Mouse (Mus musculus) CD4-positive naive resting alpha-beta T cell, adult 57 days (primary cell): Measurements from ENCODE around the gene Sp9. TPM values are rescaled to one million over a fixed set of nuclear protein-coding genes. Genes with fewer than 3 reads are reported as not detected.

Experiments used
- total RNA-seq: library from RNA; stranded (reverse); gene quantifications from one replicate; pipeline ENCODE4 v1.2.4, GENCODE M21; 2023

The Sp9 gene
- total RNA-seq = not detected

DNA sequence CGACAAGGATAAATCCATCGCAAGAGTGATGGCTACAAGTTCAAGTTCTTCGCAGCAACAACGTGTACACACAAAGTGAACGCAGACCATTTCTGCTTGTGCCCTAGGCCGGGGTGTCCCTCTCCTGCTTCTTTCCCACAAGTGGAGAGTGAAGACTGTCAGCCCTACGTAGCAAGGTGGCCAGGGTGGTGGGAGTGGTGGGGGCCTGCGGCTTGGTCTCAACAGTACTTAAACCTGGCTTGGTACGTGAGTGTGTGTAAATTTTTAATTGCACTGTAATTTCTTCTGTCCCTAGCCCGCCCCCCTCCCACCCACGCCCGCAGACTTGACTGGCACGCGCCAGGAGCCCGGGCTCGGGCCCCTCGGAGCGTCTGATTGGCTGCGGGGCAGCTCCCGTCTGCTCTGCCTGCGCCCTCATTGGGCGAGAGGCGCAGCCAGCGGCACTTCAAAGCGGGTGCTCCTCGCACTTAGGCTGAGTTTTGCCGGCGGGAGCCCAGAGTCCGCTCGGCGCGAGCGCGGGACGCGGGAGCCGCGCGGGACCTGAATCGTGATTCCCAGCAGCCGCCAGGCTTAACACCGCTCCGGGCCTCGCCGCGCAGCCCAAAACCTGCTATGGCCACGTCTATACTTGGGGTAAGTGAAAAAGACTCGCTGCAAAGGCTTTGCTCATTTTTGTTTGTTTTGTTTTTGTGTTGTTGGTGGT lies at the start of gene Sp9:
Gene Sp9 (plus strand): TSS at position 467 of the 703 bp plus-strand sequence.

DNA sequence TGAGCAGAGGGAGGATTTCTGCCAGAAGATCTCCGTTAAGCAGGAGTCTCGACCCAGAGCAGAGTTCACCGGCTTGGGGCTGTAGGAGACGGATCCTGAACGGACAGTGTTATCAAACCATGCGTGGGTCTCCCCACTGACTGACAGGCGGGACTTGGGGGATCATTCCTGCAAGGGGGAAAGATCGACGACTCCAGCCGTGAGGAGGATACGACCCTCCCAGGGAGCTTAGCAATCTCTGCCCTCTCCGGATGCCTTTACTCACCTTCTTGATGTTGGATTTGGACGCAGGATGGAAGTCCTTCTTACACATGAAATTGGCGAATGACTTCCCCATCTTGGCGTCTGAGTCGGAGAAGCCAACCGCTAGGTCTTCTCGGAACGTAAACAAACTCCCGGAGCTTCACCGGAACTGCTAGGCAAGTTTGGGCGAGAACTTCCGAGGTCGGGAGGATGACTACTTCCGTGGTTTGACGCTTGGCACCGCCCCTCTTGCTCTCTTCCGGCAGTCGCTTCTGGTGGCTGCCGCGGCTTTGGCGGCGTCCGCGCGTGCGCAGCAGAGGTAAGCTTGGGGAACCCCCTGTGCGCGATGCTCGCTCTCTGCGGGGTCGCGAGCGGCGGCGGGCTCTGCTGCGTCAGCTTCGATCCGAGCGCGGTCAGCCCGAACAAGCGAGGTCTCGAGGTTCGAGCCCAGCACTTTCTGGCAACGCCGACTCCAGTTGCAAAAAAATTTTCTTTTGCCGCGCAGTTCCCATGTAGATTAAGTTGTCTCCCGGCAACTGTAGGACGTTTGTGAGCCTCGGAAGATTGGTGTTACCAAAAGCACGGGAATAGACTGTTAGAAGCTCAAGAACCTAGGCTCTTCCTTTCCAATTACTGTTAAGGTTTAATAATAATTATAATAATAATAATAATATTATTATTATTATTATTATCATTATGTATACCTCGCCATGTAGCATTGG lies 40.7 kb downstream of the Sp9 start, which contains the start of the genes Scrn3 and Cir1:
Gene Scrn3 (plus strand): TSS at position 450 of the 965 bp plus-strand sequence.
Gene Cir1 (minus strand): TSS at position 550 of the 965 bp plus-strand sequence.

Other genes starting within 250 kb of the Sp9 start
- 37.4 TPM for gene Ola1, start 53.0 kb upstream of the Sp9 start, total RNA-seq
- gene Scrn3, start 40.7 kb downstream of the Sp9 start, total RNA-seq = 5.1 TPM
- gene Cir1, start 40.8 kb downstream of the Sp9 start, total RNA-seq = 28.5 TPM
- 14.2 TPM for gene Gpr155, start 114.6 kb downstream of the Sp9 start, total RNA-seq